Mouse (Mus musculus): Measurements from ENCODE around the gene Ctnnd1.

Ctnnd1 gene

DNA sequence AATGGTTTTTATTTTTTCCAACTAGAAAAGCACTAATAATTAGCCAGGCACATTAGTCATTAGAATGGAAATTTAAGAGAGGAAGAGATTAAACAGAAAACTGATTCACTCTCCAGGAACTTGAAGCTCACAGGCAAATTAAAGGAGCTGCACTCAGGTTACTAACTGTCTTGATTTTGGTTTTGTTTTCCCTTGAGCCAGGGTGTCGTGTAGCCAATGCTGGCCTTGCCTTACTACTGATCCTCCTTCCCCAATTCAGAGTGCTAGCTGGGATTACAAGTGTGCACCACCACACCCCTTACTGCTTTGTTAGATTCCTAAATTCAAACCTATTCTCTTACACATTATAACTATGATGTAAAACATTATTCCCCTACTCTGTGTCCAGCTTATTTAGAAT lies 42.7 kb downstream of the Ctnnd1 start:
- no peak for DNase-seq (ENCODE audit: low spot score)

DNA sequence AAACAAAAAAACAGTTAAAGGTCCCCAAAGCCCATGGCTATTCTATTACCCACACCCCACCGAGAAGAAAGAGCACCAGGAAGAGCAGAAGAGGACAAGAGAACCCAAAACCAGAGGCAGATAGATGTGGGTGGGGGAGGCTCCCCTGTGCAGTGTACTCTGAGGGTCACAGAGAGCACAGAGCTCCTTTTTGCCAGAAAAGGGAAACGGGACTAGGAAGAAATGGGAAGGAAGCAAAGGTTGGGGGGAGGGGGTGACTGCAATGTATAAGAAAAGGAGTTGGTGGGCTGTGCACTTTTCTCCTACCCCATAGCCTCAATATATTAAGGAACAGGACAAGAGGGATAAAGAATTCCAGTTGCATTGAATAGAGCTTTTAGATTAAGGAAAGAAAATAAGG lies 49.6 kb downstream of the Ctnnd1 start:
- no peak for DNase-seq (ENCODE audit: low spot score)

DNA sequence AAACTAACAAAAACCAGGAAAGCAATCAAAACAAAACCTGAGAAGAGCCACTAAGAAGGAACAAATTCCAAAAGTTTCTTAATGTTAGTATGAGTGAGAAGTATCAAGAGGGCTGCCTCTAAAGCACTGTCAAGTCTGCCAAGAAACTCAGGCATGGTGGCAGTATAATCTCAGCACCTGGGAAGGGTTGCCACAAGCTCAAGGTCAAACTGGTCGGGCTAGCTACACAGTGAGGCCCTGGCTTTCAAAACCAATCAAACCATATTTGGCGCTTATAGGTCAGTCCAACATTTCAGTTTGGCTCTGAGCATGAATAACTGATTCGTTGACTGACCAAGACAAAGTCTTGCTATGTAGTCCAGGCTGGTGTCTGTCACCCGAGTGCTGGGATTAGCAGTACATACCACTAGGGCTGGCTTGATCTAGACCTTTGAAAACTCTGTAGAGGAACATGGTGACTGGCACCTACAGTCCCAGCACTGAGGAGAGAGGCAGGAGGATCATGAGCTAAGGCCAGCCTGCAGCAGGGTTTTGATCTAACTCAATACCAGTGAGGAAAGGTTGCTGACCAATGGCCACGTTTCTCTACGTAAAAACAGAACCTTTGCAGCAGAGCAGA lies 51.2 kb downstream of the Ctnnd1 start:
- DNase-seq (ENCODE audit: low spot score), result no peak

DNA sequence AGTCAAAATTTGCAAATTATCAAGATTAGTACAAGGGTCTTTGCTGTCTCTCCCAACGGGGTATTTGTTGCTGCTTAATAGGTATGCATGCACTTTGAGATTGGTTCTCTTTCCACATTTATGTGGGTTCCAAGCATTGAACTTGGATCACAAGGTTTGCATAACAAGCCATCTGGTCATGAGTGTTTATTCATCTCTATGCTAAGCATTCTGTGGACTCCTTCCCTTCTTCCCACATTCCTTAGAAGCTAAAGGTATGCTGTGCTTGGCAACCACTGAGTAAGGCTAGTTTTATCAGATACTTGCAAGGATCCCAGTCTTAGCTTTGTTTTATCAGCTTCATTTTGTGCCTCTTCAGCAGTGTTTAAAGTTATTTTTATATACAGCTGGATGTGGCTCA lies 53.4 kb downstream of the Ctnnd1 start:
- no peak for DNase-seq (ENCODE audit: low spot score)

DNA sequence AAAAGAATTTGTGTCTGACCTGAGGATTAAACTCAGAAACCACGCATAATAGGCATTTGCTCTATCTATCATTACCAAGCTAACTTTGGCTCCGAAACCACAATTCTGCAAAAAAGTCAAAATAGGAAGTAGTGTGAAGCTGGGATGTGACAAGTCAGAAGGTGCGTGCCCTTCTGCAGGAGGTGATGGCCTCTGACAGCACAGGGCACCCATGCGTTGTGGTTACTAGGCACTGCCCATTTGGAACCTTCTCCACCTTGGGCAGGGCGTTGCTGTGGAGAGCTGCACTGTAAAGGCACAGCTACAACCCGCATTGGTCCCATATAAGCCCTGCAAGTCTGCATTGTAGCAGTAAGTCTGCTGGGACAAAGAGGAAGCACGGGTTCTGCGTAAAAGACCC lies 57.8 kb downstream of the Ctnnd1 start:
- no peak for DNase-seq (ENCODE audit: low spot score)

DNA sequence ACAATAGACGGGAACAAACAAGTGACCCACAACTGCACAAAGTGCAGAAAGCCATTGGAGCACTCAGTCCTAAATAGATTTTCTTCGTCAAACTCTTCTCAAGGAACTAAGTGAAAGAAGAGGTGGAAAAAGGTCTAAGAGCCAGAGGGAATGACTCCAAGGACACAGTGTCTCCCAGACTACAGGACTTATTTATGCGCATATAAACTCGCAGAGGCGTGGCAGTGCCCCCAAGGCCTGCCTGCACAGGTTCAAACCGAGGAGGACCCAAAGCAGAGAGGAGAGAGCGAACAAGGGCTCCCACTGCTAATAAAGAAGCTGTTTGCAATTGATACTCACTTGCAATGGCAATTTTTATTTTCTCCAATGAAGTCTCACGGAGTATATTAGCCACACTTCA lies 64.9 kb downstream of the Ctnnd1 start:
- DNase-seq (ENCODE audit: low spot score), result no peak

DNA sequence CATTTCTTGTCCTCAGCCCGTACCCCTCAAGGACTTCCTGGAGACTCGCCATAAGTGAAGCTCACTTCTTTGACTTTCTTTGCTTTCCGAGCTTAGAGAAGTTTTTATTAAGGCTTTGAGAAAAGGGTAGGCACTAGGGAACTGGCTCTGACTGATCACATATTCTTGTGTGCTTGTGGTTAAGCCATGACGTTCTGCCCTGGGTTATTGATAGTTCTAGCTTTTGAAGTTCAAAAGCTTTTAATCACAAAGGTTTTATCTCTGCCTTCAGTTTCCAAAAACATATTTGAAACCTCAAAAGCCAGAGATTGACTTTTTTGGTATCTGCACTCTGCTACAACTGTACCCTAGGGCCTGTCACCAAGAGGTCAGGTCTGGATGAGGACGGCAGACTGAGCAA lies 68.3 kb downstream of the Ctnnd1 start:
- DNase-seq (ENCODE audit: low spot score), result no peak

DNA sequence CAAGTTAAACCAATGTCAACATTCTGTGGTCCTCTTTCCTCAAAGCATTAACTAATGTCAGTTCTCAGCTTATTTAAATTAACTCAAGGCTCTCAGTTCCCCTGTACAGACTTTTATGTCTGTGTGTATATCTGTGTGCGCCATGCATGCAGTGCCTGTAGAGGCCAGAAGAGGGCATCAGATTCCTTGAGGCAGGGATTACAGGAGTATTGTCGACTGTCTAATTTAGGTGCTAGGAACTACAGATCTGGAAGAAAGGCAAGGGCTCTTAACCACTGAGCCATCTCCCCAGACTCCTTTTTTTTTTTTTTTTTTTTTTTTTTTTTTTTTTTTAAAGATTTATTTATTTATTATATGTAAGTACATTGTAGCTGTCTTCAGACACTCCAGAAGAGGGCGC lies 69.4 kb downstream of the Ctnnd1 start:
- no peak for DNase-seq (ENCODE audit: low spot score)

DNA sequence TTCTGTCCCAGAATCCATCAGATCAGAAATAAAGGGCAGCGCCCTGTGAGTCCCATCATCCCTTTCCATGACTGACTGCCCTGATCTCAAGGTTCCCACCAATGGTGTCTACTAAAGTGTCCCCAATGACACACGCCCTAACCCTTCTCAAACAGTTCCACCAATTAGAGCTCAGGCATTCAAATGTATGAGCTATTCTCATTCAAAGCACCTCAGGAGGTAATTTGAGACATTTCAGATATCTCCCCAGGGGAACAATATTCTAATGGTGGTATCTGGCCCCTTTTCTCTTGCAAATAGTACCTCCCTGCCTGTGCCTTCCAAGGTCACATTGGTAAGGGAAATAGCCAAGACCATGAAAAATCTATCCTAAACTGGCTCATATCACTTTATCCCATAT lies 71.3 kb downstream of the Ctnnd1 start:
- DNase-seq (ENCODE audit: low spot score), result no peak

DNA sequence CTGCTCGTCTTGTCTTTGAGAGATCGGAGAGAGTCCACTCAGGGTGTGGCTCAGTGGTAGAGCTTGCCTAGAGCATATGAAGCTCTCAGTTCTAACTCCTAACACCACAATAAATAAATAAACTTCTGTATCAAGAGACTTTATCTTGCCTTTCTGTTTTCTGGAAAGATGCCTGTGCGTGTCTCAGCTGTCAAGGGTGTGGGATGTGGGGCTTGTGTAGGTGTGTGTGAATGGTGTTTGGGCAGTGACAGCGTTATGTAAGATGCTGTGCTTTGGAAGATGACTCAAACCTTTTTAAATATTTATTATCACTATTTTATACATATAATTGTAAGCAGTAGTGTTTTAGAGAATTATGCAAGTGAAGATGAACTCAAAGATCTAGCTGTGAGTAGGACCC lies 76.4 kb downstream of the Ctnnd1 start:
- DNase-seq (ENCODE audit: low spot score), result no peak

DNA sequence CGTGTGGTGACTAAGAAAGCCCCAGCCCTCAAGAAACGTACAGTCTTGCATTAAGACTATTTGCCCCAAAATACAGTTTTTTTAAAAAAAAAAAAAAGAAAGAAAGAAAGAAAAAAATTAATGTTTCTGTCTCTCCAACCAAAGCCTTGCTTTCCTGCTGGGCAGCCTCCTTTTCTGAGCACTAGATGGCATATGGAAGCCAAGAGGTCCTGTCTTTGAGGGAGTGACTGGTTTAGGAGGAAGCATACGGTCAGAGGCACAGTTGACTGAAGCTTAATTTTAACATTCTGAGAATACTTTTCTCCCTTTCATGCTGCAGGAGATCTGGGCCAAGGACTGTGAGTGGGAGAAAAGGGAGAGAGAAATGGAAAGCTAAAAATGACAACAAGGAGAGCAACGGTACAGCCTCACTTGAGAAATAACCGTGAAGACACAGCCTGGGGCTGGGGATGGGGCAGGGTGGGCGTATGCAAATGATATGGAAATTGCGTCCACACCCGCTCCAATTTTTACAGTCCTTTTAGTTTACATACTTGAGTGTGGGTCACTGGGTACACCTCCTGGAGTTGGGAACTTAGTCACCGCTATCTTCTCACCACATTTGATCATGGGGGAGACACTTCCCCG lies 93.6 kb downstream of the Ctnnd1 start:
- DNase-seq (ENCODE audit: low spot score), result peak; percentile 11

DNA sequence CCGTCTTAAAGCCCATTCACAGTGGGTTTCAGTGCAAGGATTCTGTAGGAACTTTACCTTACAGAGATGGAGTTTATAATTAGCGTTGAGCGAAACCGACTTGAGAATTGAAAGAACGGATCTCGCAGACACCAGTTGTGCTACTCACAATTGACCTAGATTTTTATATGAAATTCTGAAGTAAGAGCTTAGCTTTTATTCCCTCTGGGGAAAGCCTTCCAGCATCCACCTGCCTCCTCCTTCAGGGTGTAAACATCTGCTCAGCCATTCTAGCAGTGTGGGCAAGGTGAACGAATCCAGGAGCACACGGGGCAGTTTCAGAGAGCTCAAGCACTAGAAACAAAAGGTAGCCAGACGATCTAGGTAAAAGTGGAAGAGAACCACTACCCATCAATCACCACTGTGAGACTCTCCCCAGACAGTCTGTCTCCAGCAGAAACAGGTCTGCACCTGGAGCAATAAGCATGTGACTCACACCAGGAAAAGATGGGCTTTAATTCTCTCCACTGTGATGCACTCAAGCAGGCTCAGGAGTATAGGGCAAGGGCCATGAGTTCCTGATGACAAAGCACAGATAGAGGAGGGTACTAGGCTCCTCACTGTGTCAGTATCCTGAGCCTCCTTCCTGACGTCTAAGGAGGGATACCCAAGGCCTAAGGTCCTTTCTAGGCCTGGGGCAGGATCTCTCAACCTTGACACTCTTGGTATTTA lies 99.0 kb downstream of the Ctnnd1 start:
- no peak for DNase-seq (ENCODE audit: low spot score)

Data from urinary bladder, postnatal 14 days (tissue).